Mouse (Mus musculus) hindbrain, embryonic 12.5 days (tissue): ENCODE measurements around the gene Ackr3. TPM values are rescaled to one million over a fixed set of nuclear protein-coding genes. Genes with fewer than 3 reads are reported as not detected.

Experiments
- ATAC-seq: fragments of 200-750 bp; cut with Nextera tagmentation; 2 replicates; pipeline ENCODE4 v1.8.0; 2017; ENCODE audit warnings: moderate TSS enrichment; ENCODE audit not compliant: low FRiP score
- H3K27ac ChIP-seq: fragments of 300-500 bp; sonication (generic); 2 replicates; pipeline ENCODE4 v1.5.1; 2016; ENCODE audit warnings: mild to moderate bottlenecking
- H3K27me3 ChIP-seq: fragments of 300-500 bp; sonication (generic); 2 replicates; pipeline ENCODE4 v1.6.1; 2016; ENCODE audit warnings: mild to moderate bottlenecking
- H3K36me3 ChIP-seq: fragments of 300-500 bp; sonication (generic); 2 replicates; pipeline ENCODE4 v1.6.1; 2016; ENCODE audit warnings: mild to moderate bottlenecking
- H3K4me1 ChIP-seq: fragments of 300-500 bp; sonication (generic); 2 replicates; pipeline ENCODE4 v1.6.1; 2016
- H3K4me2 ChIP-seq: fragments of 300-500 bp; sonication (generic); replicated peaks from 2 replicates; pipeline ENCODE4 v1.6.1; 2016; ENCODE audit warnings: mild to moderate bottlenecking
- H3K4me3 ChIP-seq: fragments of 300-500 bp; sonication (generic); 2 replicates; pipeline ENCODE4 v1.5.1; 2016; ENCODE audit warnings: mild to moderate bottlenecking
- H3K9ac ChIP-seq: fragments of 300-500 bp; sonication (generic); 2 replicates; pipeline ENCODE4 v1.6.1; 2016; ENCODE audit warnings: mild to moderate bottlenecking, moderate library complexity
- H3K9me3 ChIP-seq: fragments of 300-500 bp; sonication (generic); replicated peaks from 2 replicates; pipeline ENCODE4 v1.6.1; 2016; ENCODE audit warnings: mild to moderate bottlenecking
- WGBS: fragments of 180-500 bp; shearing (Covaris S2); methylation state at CpG from one replicate; pipeline ENCODE4 v1.1.7; 2016; 5-methylcytosine and 5-hydroxymethylcytosine counted together
- polyA plus RNA-seq: library from polyadenylated mRNA; unstranded; fragments of >200 nt; fragmentation: Nextera tagmentation; extraction: Ambion mirVana; gene quantifications from 2 replicates; pipeline ENCODE4 v1.2.1, GENCODE M21; 2016

Gene Ackr3
- polyA plus RNA-seq, 1 experiment from 2014 or later: 27.6 TPM

- H3K27ac ChIP-seq: no peak overlapping the region
- H3K9ac ChIP-seq: no peak overlapping the region
- H3K4me1 ChIP-seq: no peaks in the 10 kb centered on the region
- no peaks in the 10 kb centered on the region for H3K27me3 ChIP-seq
- no peaks in the 10 kb centered on the region for H3K36me3 ChIP-seq
- no peak overlapping the region for H3K4me2 ChIP-seq
- no peak for ATAC-seq
- H3K9me3 ChIP-seq: peaks cover 1% of the 10 kb centered on the region; the same call in 1 of the 2 replicates
- 83% methylated on average over 12 of the region's 12 CpGs for WGBS
- H3K4me3 ChIP-seq: no peak overlapping the region
These were observed 22.6 kb upstream of the Ackr3 start for GRCm38 (mm10) chr1:90180966-90181699.

- Histone ChIP-seq H3K9me3 (peaks cover 7% of the 10 kb centered on the region; the same call in 1 of the 2 replicates), H3K36me3 (no peaks in the 10 kb centered on the region), H3K4me1 (no peaks in the 10 kb centered on the region), H3K27ac (no peak overlapping the region), H3K4me3 (no peak overlapping the region), H3K4me2 (no peak overlapping the region), H3K9ac (no peak overlapping the region), H3K27me3 (no peaks in the 10 kb centered on the region)
- ATAC-seq: no peak
- WGBS: 79% methylated on average over 5 of the region's 5 CpGs
These were observed 21.3 kb upstream of the Ackr3 start for GRCm38 (mm10) chr1:90182521-90182920.

GRCm38 (mm10) chr1:90183602-90184001, 20.2 kb upstream of the Ackr3 start:
- Histone ChIP-seq H3K27me3 (no peaks in the 10 kb centered on the region), H3K4me1 (no peaks in the 10 kb centered on the region), H3K4me3 (no peak overlapping the region), H3K27ac (no peak overlapping the region), H3K9me3 (peaks cover 7% of the 10 kb centered on the region; the same call in 1 of the 2 replicates), H3K9ac (no peak overlapping the region), H3K36me3 (no peaks in the 10 kb centered on the region), H3K4me2 (no peak overlapping the region)
- WGBS: 71% methylated on average over 6 of the region's 6 CpGs
- no peak for ATAC-seq

- Histone ChIP-seq H3K4me3 (no peak overlapping the region), H3K9ac (no peak overlapping the region), H3K4me1 (peaks cover 20% of the 10 kb centered on the region), H3K27ac (no peak overlapping the region), H3K9me3 (peaks cover 7% of the 10 kb centered on the region; the same call in 1 of the 2 replicates), H3K36me3 (no peaks in the 10 kb centered on the region), H3K4me2 (no peak overlapping the region), H3K27me3 (0 out of 2 replicates have a peak, but pooled peaks cover 6% of the 10 kb centered on the region)
- ATAC-seq: no peak
- 91% methylated on average over 4 of the region's 4 CpGs for WGBS
These were observed 17.6 kb upstream of the Ackr3 start for GRCm38 (mm10) chr1:90186173-90186572.

- 0 out of 2 replicates have a peak, but pooled peaks cover 9% of the 10 kb centered on the region for H3K27me3 ChIP-seq
- H3K4me1 ChIP-seq: peaks cover 20% of the 10 kb centered on the region
- 95% methylated on average over 5 of the region's 5 CpGs for WGBS
- no peak overlapping the region for H3K9ac ChIP-seq
- H3K27ac ChIP-seq: no peak overlapping the region
- H3K36me3 ChIP-seq: no peaks in the 10 kb centered on the region
- no peak for ATAC-seq
- H3K9me3 ChIP-seq: peaks cover 7% of the 10 kb centered on the region; the same call in 1 of the 2 replicates
- no peak overlapping the region for H3K4me2 ChIP-seq
- H3K4me3 ChIP-seq: no peak overlapping the region
These were observed 16.9 kb upstream of the Ackr3 start for GRCm38 (mm10) chr1:90186874-90187273.

GRCm38 (mm10) chr1:90189046-90189445, 14.7 kb upstream of the Ackr3 start:
- no peak for ATAC-seq
- H3K4me3 ChIP-seq: no peak overlapping the region
- 48% methylated on average over 6 of the region's 6 CpGs for WGBS
- no peaks in the 10 kb centered on the region for H3K36me3 ChIP-seq
- peaks cover 20% of the 10 kb centered on the region for H3K4me1 ChIP-seq
- H3K4me2 ChIP-seq: no peak overlapping the region
- 0 out of 2 replicates have a peak, but pooled peaks cover 9% of the 10 kb centered on the region for H3K27me3 ChIP-seq
- no peak overlapping the region for H3K9ac ChIP-seq
- H3K27ac ChIP-seq: no peak overlapping the region
- H3K9me3 ChIP-seq: peaks cover 7% of the 10 kb centered on the region; the same call in 1 of the 2 replicates

- ATAC-seq: no peak
- no peak overlapping the region for H3K4me2 ChIP-seq
- H3K4me1 ChIP-seq: peaks cover 39% of the 10 kb centered on the region
- no peaks in the 10 kb centered on the region for H3K36me3 ChIP-seq
- 90% methylated on average over 5 of the region's 5 CpGs for WGBS
- H3K27me3 ChIP-seq: peaks cover 27% of the 10 kb centered on the region
- no peak overlapping the region for H3K4me3 ChIP-seq
- no peak overlapping the region for H3K27ac ChIP-seq
- H3K9ac ChIP-seq: no peak overlapping the region
- no peaks in the 10 kb centered on the region for H3K9me3 ChIP-seq
These were observed 2.5 kb upstream of the Ackr3 start for GRCm38 (mm10) chr1:90201246-90201645.

GRCm38 (mm10) chr1:90201655-90202054, 2.1 kb upstream of the Ackr3 start:
- H3K4me3 ChIP-seq: no peak overlapping the region
- H3K9me3 ChIP-seq: no peaks in the 10 kb centered on the region
- no peak overlapping the region for H3K27ac ChIP-seq
- H3K9ac ChIP-seq: no peak overlapping the region
- ATAC-seq: no peak
- whole genome bisulfite sequencing: 60% methylated on average over 2 of the region's 2 CpGs
- peaks cover 27% of the 10 kb centered on the region for H3K27me3 ChIP-seq
- H3K4me2 ChIP-seq: no peak overlapping the region
- no peaks in the 10 kb centered on the region for H3K36me3 ChIP-seq
- peaks cover 43% of the 10 kb centered on the region for H3K4me1 ChIP-seq

GRCm38 (mm10) chr1:90202207-90202978, 1.4 kb upstream of the Ackr3 start:
- H3K27me3 ChIP-seq: peaks cover 27% of the 10 kb centered on the region
- ATAC-seq: peak; percentile 20; the same call in 1 of the 2 replicates
- H3K9ac ChIP-seq: 0 out of 2 replicates have a peak overlapping the region, but pooled peaks have one; percentile 6
- 5% methylated on average over 23 of the region's 23 CpGs for WGBS
- H3K4me3 ChIP-seq: no peak overlapping the region
- peak overlapping the region; percentile 7; the same call in 1 of the 2 replicates for H3K27ac ChIP-seq
- H3K4me1 ChIP-seq: peaks cover 51% of the 10 kb centered on the region
- H3K9me3 ChIP-seq: no peaks in the 10 kb centered on the region
- peak overlapping the region; percentile 58 for H3K4me2 ChIP-seq
- H3K36me3 ChIP-seq: no peaks in the 10 kb centered on the region

GRCm38 (mm10) chr1:90203341-90203740, 439 bp upstream of the Ackr3 start:
- peak overlapping the region; percentile 56 for H3K4me3 ChIP-seq
- 0 out of 2 replicates have a peak overlapping the region, but pooled peaks have one; percentile 71 for H3K9ac ChIP-seq
- no peaks in the 10 kb centered on the region for H3K9me3 ChIP-seq
- H3K4me2 ChIP-seq: peak overlapping the region; percentile 58
- H3K27me3 ChIP-seq: peaks cover 27% of the 10 kb centered on the region
- peaks cover 59% of the 10 kb centered on the region for H3K4me1 ChIP-seq
- ATAC-seq: no peak
- no peaks in the 10 kb centered on the region for H3K36me3 ChIP-seq
- 4% methylated on average over 11 of the region's 11 CpGs for WGBS
- no peak overlapping the region for H3K27ac ChIP-seq

- peak overlapping the region; percentile 71 for H3K9ac ChIP-seq
- WGBS: 20% methylated on average over 1 of the region's 1 CpGs
- ATAC-seq: no peak
- H3K27me3 ChIP-seq: peaks cover 27% of the 10 kb centered on the region
- H3K36me3 ChIP-seq: no peaks in the 10 kb centered on the region
- H3K4me3 ChIP-seq: peak overlapping the region; percentile 56
- peaks cover 73% of the 10 kb centered on the region for H3K4me1 ChIP-seq
- peak overlapping the region; percentile 58 for H3K4me2 ChIP-seq
- H3K9me3 ChIP-seq: no peaks in the 10 kb centered on the region
- peak overlapping the region; percentile 82 for H3K27ac ChIP-seq
These were observed 1.0 kb downstream of the Ackr3 start for GRCm38 (mm10) chr1:90204821-90205220.

- peak overlapping the region; percentile 58 for H3K4me2 ChIP-seq
- peak overlapping the region; percentile 82 for H3K27ac ChIP-seq
- peak overlapping the region; percentile 56 for H3K4me3 ChIP-seq
- H3K4me1 ChIP-seq: peaks cover 77% of the 10 kb centered on the region
- peak; percentile 34; the same call in 1 of the 2 replicates for ATAC-seq
- no peaks in the 10 kb centered on the region for H3K9me3 ChIP-seq
- WGBS: 0% methylated on average over 6 of the region's 6 CpGs
- peak overlapping the region; percentile 71 for H3K9ac ChIP-seq
- no peaks in the 10 kb centered on the region for H3K36me3 ChIP-seq
- H3K27me3 ChIP-seq: peaks cover 27% of the 10 kb centered on the region
These were observed 1.4 kb downstream of the Ackr3 start for GRCm38 (mm10) chr1:90205223-90205622.
